Mouse (Mus musculus) CH12.LX (cell line): Measurements from ENCODE around the gene Fosl2. TPM values are rescaled to one million over a fixed set of nuclear protein-coding genes. Genes with fewer than 3 reads are reported as not detected.

Experiments
- DNase-seq: peaks from one replicate; pipeline ENCODE4 v3.0.0-alpha.2; 2013; ENCODE audit errors: extremely low read depth
- H3K27ac ChIP-seq: 2 replicates; pipeline ENCODE4 v1.5.1; 2012; ENCODE audit warnings: low read depth, mild to moderate bottlenecking, control low read depth, moderate library complexity; ENCODE audit not compliant: insufficient read depth
- H3K27me3 ChIP-seq: replicated peaks from 2 replicates; pipeline ENCODE3; 2012; ENCODE audit warnings: inconsistent platforms
- H3K36me3 ChIP-seq, 2 experiments: replicated peaks in 1 of 2; 2 replicates each; pipeline versions ENCODE3 to v1.6.1; 2012; ENCODE audit warnings: inconsistent platforms in 1 of 2, low read length in 1 of 2, mild to moderate bottlenecking in 1 of 2, mixed read lengths in 1 of 2, moderate library complexity in 1 of 2; ENCODE audit not compliant: control insufficient read depth in 1 of 2, insufficient read depth in 1 of 2
- H3K4me1 ChIP-seq, 2 experiments: 2 replicates each; pipeline ENCODE4 v1.6.1; 2012; ENCODE audit warnings: inconsistent platforms in 1 of 2, moderate library complexity in 1 of 2; ENCODE audit not compliant: insufficient read depth in 2 of 2, control insufficient read depth in 1 of 2
- H3K4me2 ChIP-seq: 2 replicates; pipeline ENCODE4 v1.6.1; 2012; ENCODE audit warnings: low read depth, mild to moderate bottlenecking, control low read depth; ENCODE audit not compliant: poor library complexity, insufficient read depth, severe bottlenecking
- H3K4me3 ChIP-seq, 3 experiments: fragments of 150-350 bp in 1 of 3; sonication (generic) in 1 of 3; replicated peaks in 1 of 3; 2 replicates each; pipeline versions ENCODE3 to v1.5.1; 2011 to 2012; ENCODE audit warnings: low read depth in 2 of 3, low read length in 2 of 3, mild to moderate bottlenecking in 2 of 3, moderate library complexity in 2 of 3, control low read depth in 1 of 3, improper control_type of control experiment in 1 of 3, inconsistent platforms in 1 of 3, mixed read lengths in 1 of 3; ENCODE audit not compliant: poor library complexity in 1 of 3
- H3K79me2 ChIP-seq: replicated peaks from 2 replicates; pipeline ENCODE4 v1.6.1; 2012; ENCODE audit warnings: mild to moderate bottlenecking, moderate library complexity; ENCODE audit not compliant: control insufficient read depth, poor library complexity, insufficient read depth, severe bottlenecking; ENCODE audit errors: extremely low read depth
- H3K9ac ChIP-seq: 2 replicates; pipeline ENCODE4 v1.6.1; 2012; ENCODE audit warnings: low read depth, mild to moderate bottlenecking, control low read depth, moderate library complexity; ENCODE audit not compliant: insufficient read depth
- H3K9me3 ChIP-seq: replicated peaks from 2 replicates; pipeline ENCODE3; 2012; ENCODE audit warnings: low read length, inconsistent platforms, mixed read lengths
- CHD1 ChIP-seq: IDR thresholded peaks from 2 replicates; pipeline ENCODE4 v1.6.1; 2012; ENCODE audit warnings: low read depth, low read length, improper control_type of control experiment, inconsistent platforms
- GABPA ChIP-seq: IDR thresholded peaks from 2 replicates; pipeline ENCODE4 v1.6.1; 2012; ENCODE audit warnings: low read depth, low read length, improper control_type of control experiment, inconsistent platforms; ENCODE audit not compliant: insufficient replicate concordance
- MAFK ChIP-seq: IDR thresholded peaks from 2 replicates; pipeline ENCODE4 v1.6.1; 2011; ENCODE audit warnings: low read length, improper control_type of control experiment; ENCODE audit not compliant: insufficient replicate concordance
- MAX ChIP-seq: IDR thresholded peaks from 2 replicates; pipeline ENCODE4 v1.6.1; 2011; ENCODE audit warnings: low read length, improper control_type of control experiment
- MAZ ChIP-seq: IDR thresholded peaks from 2 replicates; pipeline ENCODE4 v1.6.1; 2012; ENCODE audit warnings: low read depth, mild to moderate bottlenecking, inconsistent platforms, low read length, improper control_type of control experiment, moderate library complexity
- MEF2A ChIP-seq: IDR thresholded peaks from 2 replicates; pipeline ENCODE4 v1.6.1; 2014; ENCODE audit warnings: low read depth, mild to moderate bottlenecking, inconsistent platforms, low read length, improper control_type of control experiment, borderline replicate concordance
- MXI1 ChIP-seq: IDR thresholded peaks from 2 replicates; pipeline ENCODE4 v1.6.1; 2011; ENCODE audit warnings: mild to moderate bottlenecking, low read depth, low read length, improper control_type of control experiment
- MYC ChIP-seq: IDR thresholded peaks from 2 replicates; pipeline ENCODE4 v1.6.1; 2011; ENCODE audit warnings: low read depth, mild to moderate bottlenecking, improper control_type of control experiment, low read length
- NELFE ChIP-seq: IDR thresholded peaks from 2 replicates; pipeline ENCODE4 v1.6.1; 2011; ENCODE audit warnings: low read depth, low read length, improper control_type of control experiment
- PAX5 ChIP-seq: IDR thresholded peaks from 2 replicates; pipeline ENCODE4 v1.6.1; 2012; ENCODE audit warnings: low read length, inconsistent platforms, mixed read lengths
- POLR2A ChIP-seq: IDR thresholded peaks from 2 replicates; pipeline ENCODE4 v1.6.1; 2011; ENCODE audit warnings: low read depth, mild to moderate bottlenecking, improper control_type of control experiment, low read length
- RAD21 ChIP-seq: IDR thresholded peaks from 2 replicates; pipeline ENCODE4 v1.6.1; 2011; ENCODE audit warnings: low read depth, mild to moderate bottlenecking, low read length, improper control_type of control experiment, moderate library complexity
- SIN3A ChIP-seq: IDR thresholded peaks from 2 replicates; pipeline ENCODE4 v1.6.1; 2012; ENCODE audit warnings: low read length, improper control_type of control experiment, inconsistent platforms
- TCF12 ChIP-seq: IDR thresholded peaks from 2 replicates; pipeline ENCODE4 v1.6.1; 2014; ENCODE audit warnings: low read depth, mild to moderate bottlenecking, inconsistent platforms, low read length, improper control_type of control experiment
- USF2 ChIP-seq: conservative IDR thresholded peaks from 2 replicates; pipeline ENCODE4 v1.6.1; 2011; ENCODE audit warnings: low read depth, low read length, improper control_type of control experiment
- ZC3H11A ChIP-seq: IDR thresholded peaks from 2 replicates; pipeline ENCODE4 v1.6.1; 2012; ENCODE audit warnings: low read depth, mild to moderate bottlenecking, inconsistent platforms, low read length, improper control_type of control experiment
- dilution Hi-C: fragments of 300-500 bp; cut with MboI; formaldehyde crosslinking; loops from 2 replicates; pipeline ENCODE4 v1.14.3; 2020; ENCODE audit warnings: low sequenced_read_pairs; ENCODE audit not compliant: extremely low pct_unique_long_range_greater_than_20kb, extremely low pct_ligation_motif_present
- in situ Hi-C: fragments of 300-500 bp; cut with MboI; formaldehyde crosslinking; loops from 3 replicates; pipeline ENCODE4 v1.14.3; 2019; ENCODE audit warnings: low sequenced_read_pairs, low pct_ligation_motif_present, low pct_unique_long_range_greater_than_20kb, mixed read lengths
- polyA plus RNA-seq: library from polyadenylated mRNA; unstranded; fragments of >175 nt; gene quantifications from 2 replicates; pipeline ENCODE4 v1.2.1, GENCODE M21; 2012; ENCODE audit warnings: low read depth; ENCODE audit not compliant: insufficient read length
- total RNA-seq, 2 experiments: library from RNA; depleted of rRNA; stranded (reverse); fragments of 300-350 nt in 1 of 2; fragments of >200 nt in 1 of 2; gene quantifications; 2 replicates each; pipeline ENCODE4 v1.2.3; 2012 to 2014

Gene Fosl2
- total and polyA plus RNA-seq, 3 experiments: 0.23 to 0.91 (median 0.59) TPM

DNA sequence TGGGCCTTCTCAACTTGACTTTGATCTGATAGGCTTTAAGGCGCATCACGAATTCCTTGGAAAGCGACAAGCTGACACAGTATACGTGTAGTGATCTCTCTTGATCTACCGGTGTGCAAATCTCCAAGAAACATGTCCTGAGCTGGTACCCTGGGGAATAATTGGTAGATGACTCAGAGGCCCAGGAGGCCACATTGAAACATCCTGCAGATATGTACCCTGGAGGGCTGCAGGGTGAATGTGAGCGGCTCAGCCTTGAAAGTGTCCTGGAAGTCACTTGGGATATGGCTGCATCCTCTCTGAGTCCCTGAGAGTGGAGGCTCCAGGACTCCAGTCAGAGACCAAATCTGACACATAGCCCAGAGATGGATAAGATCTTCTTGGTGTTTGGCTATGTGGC, 10.7 kb downstream of the Fosl2 start:
- Histone ChIP-seq H3K4me2 (no peak overlapping the region), H3K4me3 (no peak overlapping the region), H3K4me1 (0 out of 4 replicates have a peak, but pooled peaks cover 0 to 3% of the 10 kb centered on the region in 2 experiments), H3K9me3 (no peaks in the 10 kb centered on the region), H3K9ac (no peak overlapping the region), H3K36me3 (peaks cover 0 to 3% of the 10 kb centered on the region in 2 experiments), H3K27me3 (no peaks in the 10 kb centered on the region), H3K79me2 (no peaks in the 10 kb centered on the region), H3K27ac (no peak overlapping the region)
- no peak for DNase-seq
- dilution Hi-C loops (no loop called here), in situ Hi-C loops (loop anchor here (10.0 kb wide), 1 partner anchor 581 kb away; no protein-coding TSS in a partner anchor)
- no peak for TF ChIP-seq CHD1
- TF ChIP-seq MAX: no peak
- TF ChIP-seq NELFE: no peak
- no peak for TF ChIP-seq POLR2A
- no peak for TF ChIP-seq PAX5
- TF ChIP-seq MAFK: no peak
- TF ChIP-seq MYC: no peak
- no peak for TF ChIP-seq GABPA
- no peak for TF ChIP-seq USF2
- TF ChIP-seq RAD21: no peak
- no peak for TF ChIP-seq TCF12
- TF ChIP-seq SIN3A: no peak
- TF ChIP-seq MXI1: no peak
- TF ChIP-seq MEF2A: no peak
- no peak for TF ChIP-seq ZC3H11A

DNA sequence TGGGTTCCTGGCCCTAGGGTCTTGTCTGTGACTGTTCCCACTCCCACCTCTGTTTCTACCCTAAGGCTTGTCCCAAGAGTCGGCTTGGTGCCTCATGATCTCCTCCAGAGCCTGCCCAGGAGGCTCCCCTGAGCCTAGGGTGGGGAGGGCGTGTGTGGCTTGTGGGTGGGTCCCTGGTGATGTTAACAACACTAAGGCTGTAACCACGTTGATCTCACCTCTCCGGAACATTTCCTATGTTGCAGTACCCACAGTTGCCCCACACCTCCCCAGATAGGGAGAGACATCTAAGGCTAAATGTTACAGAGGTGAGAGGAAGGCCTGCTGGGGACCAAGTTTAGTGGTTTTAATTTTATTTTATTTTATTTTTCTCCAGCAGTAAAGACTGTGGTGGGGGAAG, 13.0 kb downstream of the Fosl2 start:
- H3K27ac ChIP-seq: no peak overlapping the region
- no peaks in the 10 kb centered on the region for H3K9me3 ChIP-seq
- H3K4me1 ChIP-seq: 0 out of 4 replicates have a peak, but pooled peaks cover 0 to 3% of the 10 kb centered on the region in 2 experiments
- no peak overlapping the region for H3K9ac ChIP-seq
- no peak for TF ChIP-seq MAZ
- TF ChIP-seq PAX5: no peak
- no peak for TF ChIP-seq SIN3A
- TF ChIP-seq MYC: no peak
- DNase-seq: no peak
- peaks cover 0 to 9% of the 10 kb centered on the region in 2 experiments for H3K36me3 ChIP-seq
- H3K4me3 ChIP-seq: no peak overlapping the region
- H3K79me2 ChIP-seq: no peaks in the 10 kb centered on the region
- in situ Hi-C loops (loop anchor here (10.0 kb wide), 1 partner anchor 584 kb away; no protein-coding TSS in a partner anchor), dilution Hi-C loops (no loop called here)
- H3K4me2 ChIP-seq: no peak overlapping the region
- no peaks in the 10 kb centered on the region for H3K27me3 ChIP-seq
